Mouse (Mus musculus) hindbrain, embryonic 16.5 days (tissue): ENCODE results near the gene Piezo1. TPM values are rescaled to one million over a fixed set of nuclear protein-coding genes. Genes with fewer than 3 reads are reported as not detected.
A peak's percentile ranks its signal among the peaks of the same experiment; 100 is the strongest.

Experiments used
- ATAC-seq: fragments of 200-750 bp; cut with Nextera tagmentation; 2 replicates; pipeline ENCODE4 v1.8.0; 2017; ENCODE audit warnings: moderate TSS enrichment, moderate library complexity
- H3K27ac ChIP-seq: fragments of 300-500 bp; sonication (generic); 2 replicates; pipeline ENCODE4 v1.5.1; 2014; ENCODE audit warnings: low read depth, mild to moderate bottlenecking, control low read depth, low read length, moderate library complexity
- H3K27me3 ChIP-seq: fragments of 300-500 bp; sonication (generic); replicated peaks from 2 replicates; pipeline ENCODE4 v1.6.1; 2014; ENCODE audit warnings: low read length; ENCODE audit not compliant: control insufficient read depth, insufficient read depth
- H3K36me3 ChIP-seq: fragments of 300-500 bp; sonication (generic); 2 replicates; pipeline ENCODE4 v1.6.1; 2014; ENCODE audit warnings: mild to moderate bottlenecking, low read length, moderate library complexity, mixed read lengths; ENCODE audit not compliant: control insufficient read depth, insufficient read depth
- H3K4me1 ChIP-seq: fragments of 300-500 bp; sonication (generic); 2 replicates; pipeline ENCODE4 v1.6.1; 2014; ENCODE audit warnings: low read depth, low read length; ENCODE audit not compliant: control insufficient read depth, insufficient read depth
- H3K4me2 ChIP-seq: fragments of 300-500 bp; sonication (generic); 2 replicates; pipeline ENCODE4 v1.6.1; 2014; ENCODE audit warnings: mild to moderate bottlenecking, low read length, control low read depth, moderate library complexity
- H3K4me3 ChIP-seq: fragments of 300-500 bp; sonication (generic); 2 replicates; pipeline ENCODE4 v1.5.1; 2014; ENCODE audit warnings: mild to moderate bottlenecking, low read length, control low read depth, moderate library complexity
- H3K9ac ChIP-seq: fragments of 300-500 bp; sonication (generic); 2 replicates; pipeline ENCODE4 v1.6.1; 2014; ENCODE audit warnings: low read depth, mild to moderate bottlenecking, control low read depth, low read length, moderate library complexity
- H3K9me3 ChIP-seq: fragments of 300-500 bp; sonication (generic); 2 replicates; pipeline ENCODE4 v1.6.1; 2014; ENCODE audit warnings: mild to moderate bottlenecking, low read length, moderate library complexity; ENCODE audit not compliant: control insufficient read depth
- WGBS: fragments of 180-500 bp; shearing (Covaris S2); extraction: QIAGEN DNeasy Blood & Tissue Kit; methylation state at CpG from one replicate; pipeline ENCODE4 v1.1.7; 2014; 5-methylcytosine and 5-hydroxymethylcytosine counted together
- polyA plus RNA-seq: library from polyadenylated mRNA; unstranded; fragments of >200 nt; fragmentation: Nextera tagmentation; extraction: Ambion mirVana; gene quantifications from 2 replicates; pipeline ENCODE4 v1.2.1, GENCODE M21; 2015

Gene Piezo1
- polyA plus RNA-seq, 1 experiment from 2014 or later = 1.7 TPM

DNA sequence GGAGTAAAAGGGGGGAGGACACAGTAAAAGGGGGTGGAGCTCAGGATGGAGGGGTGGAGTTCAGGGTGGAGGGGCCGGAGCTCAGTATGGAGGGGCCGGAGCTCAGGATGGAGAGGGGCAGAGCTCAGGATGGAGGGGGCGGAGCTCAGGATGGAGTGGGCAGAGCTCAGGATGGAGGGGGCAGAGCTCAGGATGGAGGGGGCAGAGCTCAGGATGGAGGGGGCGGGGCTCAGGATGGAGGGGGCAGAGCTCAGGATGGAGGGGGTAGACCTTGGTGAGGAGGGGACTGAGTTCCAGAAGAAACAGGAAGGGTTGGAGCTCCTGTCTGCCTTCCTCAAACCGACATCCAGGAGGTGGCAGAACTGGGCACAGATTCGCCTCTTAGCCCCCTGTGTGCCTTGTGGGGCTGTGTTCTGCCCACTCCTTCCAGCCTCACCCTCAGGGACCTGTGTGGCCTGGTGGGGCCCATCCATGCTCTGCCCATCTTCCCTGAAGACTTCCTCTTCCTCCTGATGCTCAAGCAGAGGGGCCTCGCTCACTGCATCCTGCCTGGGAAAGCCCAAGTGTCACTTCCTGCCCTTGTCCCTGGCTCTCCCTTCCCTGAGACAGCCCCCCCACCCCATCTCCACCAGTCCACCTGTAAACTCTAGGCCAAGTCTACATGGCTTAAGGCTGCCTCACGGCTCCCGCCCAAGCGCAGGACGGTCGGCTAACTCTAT lies 54.0 kb downstream of the Piezo1 start:
- no peak for ATAC-seq
- Histone ChIP-seq H3K36me3 (no peaks in the 10 kb centered on the region), H3K9me3 (no peaks in the 10 kb centered on the region), H3K9ac (no peak overlapping the region), H3K4me2 (no peak overlapping the region), H3K27ac (no peak overlapping the region), H3K27me3 (no peaks in the 10 kb centered on the region), H3K4me3 (no peak overlapping the region), H3K4me1 (no peaks in the 10 kb centered on the region)
- WGBS = 82% methylated on average over 12 of the region's 12 CpGs

DNA sequence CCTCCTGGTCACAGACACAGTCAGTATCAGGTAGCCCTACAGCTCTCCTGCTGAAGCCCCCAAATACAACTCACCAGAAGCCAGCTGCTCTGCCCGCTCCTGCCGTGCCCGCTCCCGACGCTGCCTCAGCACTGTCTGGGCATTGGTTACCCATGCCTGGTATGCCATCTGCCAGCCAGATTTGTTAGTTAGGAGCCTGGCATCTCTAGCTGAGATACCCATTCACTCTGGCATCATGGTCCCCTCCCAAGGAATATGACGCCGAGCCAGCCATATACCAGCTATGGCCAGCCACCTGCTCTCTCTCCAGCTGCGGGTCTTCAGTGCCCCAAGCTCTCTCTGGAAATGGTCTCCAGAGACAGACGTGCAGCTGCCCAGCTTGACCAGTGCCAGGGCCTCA lies 62.7 kb downstream of the Piezo1 start:
- H3K9me3 ChIP-seq = no peaks in the 10 kb centered on the region
- H3K4me3 ChIP-seq = no peak overlapping the region
- H3K9ac ChIP-seq = no peak overlapping the region
- no peak overlapping the region for H3K4me2 ChIP-seq
- H3K36me3 ChIP-seq = peaks cover 11% of the 10 kb centered on the region
- WGBS = 82% methylated on average over 9 of the region's 9 CpGs
- H3K27me3 ChIP-seq = no peaks in the 10 kb centered on the region
- no peaks in the 10 kb centered on the region; the same call in 1 of the 2 replicates for H3K4me1 ChIP-seq
- no peak for ATAC-seq
- no peak overlapping the region for H3K27ac ChIP-seq

DNA sequence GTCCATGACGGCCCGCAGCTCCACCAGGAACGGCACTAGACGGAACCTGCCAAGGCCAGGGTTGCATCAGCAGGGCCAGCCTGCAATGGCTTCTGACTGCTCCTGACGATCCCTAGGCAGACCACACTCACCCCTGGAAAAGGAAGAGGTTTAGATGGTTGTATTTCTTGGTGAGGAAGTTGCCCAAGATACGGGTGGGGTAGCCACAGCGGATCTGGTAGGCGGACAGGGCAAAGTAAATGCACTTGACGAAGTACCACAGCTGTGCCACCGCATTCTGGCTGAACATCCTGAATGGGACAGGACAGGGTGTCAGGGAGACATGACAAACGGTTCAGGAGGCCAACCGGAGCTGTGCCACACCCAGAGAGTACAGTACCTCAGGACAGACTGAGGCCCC lies 66.3 kb downstream of the Piezo1 start:
- Histone ChIP-seq H3K4me3 (no peak overlapping the region), H3K27ac (no peak overlapping the region), H3K4me1 (no peaks in the 10 kb centered on the region; the same call in 1 of the 2 replicates), H3K9me3 (no peaks in the 10 kb centered on the region), H3K9ac (no peak overlapping the region), H3K4me2 (no peak overlapping the region), H3K36me3 (peaks cover 39% of the 10 kb centered on the region), H3K27me3 (no peaks in the 10 kb centered on the region)
- no peak for ATAC-seq
- 94% methylated on average over 12 of the region's 12 CpGs for WGBS

GRCm38 (mm10) chr8:122483877-122484276 lies 67.3 kb downstream of the Piezo1 start:
- no peak overlapping the region for H3K27ac ChIP-seq
- H3K9ac ChIP-seq = no peak overlapping the region
- H3K36me3 ChIP-seq = peaks cover 46% of the 10 kb centered on the region
- H3K27me3 ChIP-seq = no peaks in the 10 kb centered on the region
- no peak overlapping the region for H3K4me2 ChIP-seq
- no peaks in the 10 kb centered on the region; the same call in 1 of the 2 replicates for H3K4me1 ChIP-seq
- no peaks in the 10 kb centered on the region for H3K9me3 ChIP-seq
- WGBS = 96% methylated on average over 7 of the region's 7 CpGs
- ATAC-seq = no peak
- no peak overlapping the region for H3K4me3 ChIP-seq

DNA sequence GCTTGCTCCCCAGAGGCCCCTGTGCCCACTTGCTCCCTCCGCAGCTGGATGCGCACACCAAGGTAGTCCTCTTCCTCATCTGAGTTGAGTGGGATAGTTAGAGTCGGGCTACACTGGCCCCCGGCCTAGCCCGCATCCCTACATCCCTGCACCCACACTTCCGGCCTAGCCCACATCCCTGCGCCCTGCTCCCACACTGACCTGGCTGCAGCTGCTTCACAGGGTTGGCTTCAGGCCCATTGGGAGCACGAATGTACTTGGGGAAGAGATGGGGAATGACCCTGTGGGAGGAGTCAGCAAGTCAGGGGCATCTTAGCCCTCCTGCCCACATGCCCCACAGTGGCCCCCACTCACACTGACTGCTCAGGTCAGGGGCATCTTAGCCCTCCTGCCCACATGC lies 68.7 kb downstream of the Piezo1 start:
- no peak overlapping the region for H3K4me2 ChIP-seq
- H3K27ac ChIP-seq = no peak overlapping the region
- 94% methylated on average over 8 of the region's 8 CpGs for whole genome bisulfite sequencing
- peaks cover under 1% of the 10 kb centered on the region; the same call in 1 of the 2 replicates for H3K4me1 ChIP-seq
- H3K9ac ChIP-seq = no peak overlapping the region
- H3K9me3 ChIP-seq = no peaks in the 10 kb centered on the region
- no peaks in the 10 kb centered on the region for H3K27me3 ChIP-seq
- no peak overlapping the region for H3K4me3 ChIP-seq
- no peak for ATAC-seq
- peaks cover 51% of the 10 kb centered on the region for H3K36me3 ChIP-seq

GRCm38 (mm10) chr8:122475580-122476320 lies 75.4 kb downstream of the Piezo1 start, which contains the start of the genes Rnf166 and Ctu2:
Gene Rnf166, minus strand, starts transcription at chr8:122476064.
Gene Ctu2, plus strand, starts transcription at chr8:122476143.
- Histone ChIP-seq H3K4me2 (peak within 1 kb of the TSS; percentile 98), H3K9ac (peak within 1 kb of the TSS; percentile 94), H3K4me1 (peaks cover 24% of the 10 kb centered on the region), H3K9me3 (no peaks in the 10 kb centered on the region), H3K4me3 (peak within 1 kb of the TSS; percentile 99), H3K27ac (peak within 1 kb of the TSS; percentile 87), H3K36me3 (peaks cover 19% of the 10 kb centered on the region), H3K27me3 (no peaks in the 10 kb centered on the region)
- ATAC-seq = peak; percentile 95
- under 1% methylated on average over 89 of the region's 103 CpGs for WGBS

DNA sequence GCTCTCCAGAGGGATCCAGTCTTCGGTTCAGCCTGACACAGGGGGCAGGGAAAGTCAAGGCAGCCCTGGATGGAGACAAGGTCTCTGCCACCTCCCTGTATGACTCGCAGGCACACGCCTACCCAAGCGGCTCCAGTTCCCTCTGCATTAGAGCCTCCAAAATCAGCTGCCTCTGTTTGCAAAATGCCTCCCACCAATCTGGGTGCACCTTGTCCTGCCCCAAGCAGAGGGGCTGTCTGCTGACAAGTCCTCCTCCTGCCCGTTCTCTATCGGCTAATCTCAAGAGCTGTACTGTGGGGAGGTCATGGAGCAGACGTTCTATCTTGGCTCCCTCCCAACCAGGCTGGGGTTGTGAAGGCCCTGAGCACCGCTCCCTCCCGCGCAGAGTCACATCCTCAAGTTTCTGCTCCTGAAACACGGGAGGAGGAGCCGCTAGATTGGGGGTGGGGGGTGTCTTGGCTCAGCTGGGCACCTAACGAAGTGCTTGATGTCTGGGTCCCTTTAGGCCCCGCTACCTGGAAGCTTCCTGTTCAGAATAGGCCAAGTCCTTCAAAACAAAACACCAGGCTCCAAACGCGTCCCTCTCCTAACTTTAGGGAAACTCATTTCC lies 76.1 kb downstream of the Piezo1 start:
- H3K4me1 ChIP-seq = peaks cover 24% of the 10 kb centered on the region
- no peaks in the 10 kb centered on the region for H3K27me3 ChIP-seq
- peak overlapping the region; percentile 94 for H3K9ac ChIP-seq
- 14% methylated on average over 16 of the region's 16 CpGs for WGBS
- H3K9me3 ChIP-seq = no peaks in the 10 kb centered on the region
- no peak for ATAC-seq
- peak overlapping the region; percentile 98 for H3K4me2 ChIP-seq
- H3K36me3 ChIP-seq = peaks cover 19% of the 10 kb centered on the region
- H3K4me3 ChIP-seq = peak overlapping the region; percentile 99
- H3K27ac ChIP-seq = peak overlapping the region; percentile 87

DNA sequence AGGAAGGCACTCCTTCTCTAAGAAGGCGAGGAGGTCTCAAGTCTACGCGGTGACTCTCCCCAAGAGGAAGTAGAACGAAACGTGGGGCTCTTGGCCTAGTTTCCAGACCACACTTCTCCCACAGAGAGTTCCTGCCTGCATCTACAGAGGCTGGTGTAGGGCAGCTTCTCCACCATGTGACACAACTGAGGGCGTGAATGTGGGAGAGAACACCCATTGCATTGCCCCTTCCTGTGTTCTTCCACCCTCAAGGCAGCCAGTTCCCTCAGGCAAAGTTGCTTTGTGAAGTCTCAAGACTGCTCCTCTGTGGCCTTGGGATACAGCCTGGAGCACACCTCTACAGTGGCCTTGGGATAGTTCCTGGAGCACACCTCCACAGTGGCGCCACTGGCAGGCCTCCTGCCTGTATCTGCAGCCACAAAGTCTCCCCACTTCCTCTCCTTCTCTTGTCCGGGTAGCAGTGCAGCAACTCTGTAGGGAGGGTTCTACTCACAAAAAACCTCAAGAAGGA lies 77.2 kb downstream of the Piezo1 start:
- H3K27me3 ChIP-seq = no peaks in the 10 kb centered on the region
- peaks cover 24% of the 10 kb centered on the region for H3K4me1 ChIP-seq
- H3K9me3 ChIP-seq = no peaks in the 10 kb centered on the region
- no peak overlapping the region for H3K4me3 ChIP-seq
- no peak overlapping the region for H3K27ac ChIP-seq
- H3K9ac ChIP-seq = no peak overlapping the region
- H3K4me2 ChIP-seq = no peak overlapping the region
- 95% methylated on average over 8 of the region's 8 CpGs for WGBS
- ATAC-seq = no peak
- peaks cover 10% of the 10 kb centered on the region for H3K36me3 ChIP-seq

DNA sequence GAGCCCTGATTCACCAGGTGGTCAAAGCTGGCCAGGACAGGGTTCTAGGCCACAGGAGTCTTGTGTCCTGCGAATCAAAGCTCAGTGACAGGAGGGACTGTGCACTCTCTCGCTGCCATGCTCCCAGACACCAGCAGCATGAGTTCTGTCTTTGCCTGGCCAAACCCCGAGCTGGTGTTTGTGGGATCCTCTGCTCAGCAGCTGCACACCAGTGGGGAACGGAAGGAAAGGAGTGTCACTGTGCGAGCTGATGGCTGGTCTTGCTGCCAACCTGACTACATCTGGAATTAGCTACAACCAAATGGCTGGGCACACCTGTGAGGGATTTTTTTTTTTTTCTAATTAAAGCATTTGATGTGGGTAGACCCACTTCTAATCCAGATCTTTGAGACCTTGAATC lies 80.4 kb downstream of the Piezo1 start:
- H3K4me2 ChIP-seq = no peak overlapping the region
- peaks cover 13% of the 10 kb centered on the region for H3K4me1 ChIP-seq
- 86% methylated on average over 5 of the region's 5 CpGs for WGBS
- H3K27ac ChIP-seq = no peak overlapping the region
- no peak overlapping the region for H3K9ac ChIP-seq
- ATAC-seq = no peak
- no peak overlapping the region for H3K4me3 ChIP-seq
- no peaks in the 10 kb centered on the region for H3K27me3 ChIP-seq
- H3K9me3 ChIP-seq = no peaks in the 10 kb centered on the region
- H3K36me3 ChIP-seq = peaks cover 20% of the 10 kb centered on the region
